Mouse (Mus musculus) bone marrow macrophage, adult 2 months (primary cell): ENCODE results near the gene Cd93.

Experiments
- CTCF ChIP-seq: IDR thresholded peaks from 2 replicates; pipeline ENCODE4 v1.5.1; 2012; ENCODE audit warnings: low read depth, mild to moderate bottlenecking, low read length, moderate library complexity
- POLR2A ChIP-seq: IDR thresholded peaks from 2 replicates; pipeline ENCODE4 v1.6.1; 2012; ENCODE audit warnings: mild to moderate bottlenecking, low read depth, low read length, borderline replicate concordance

DNA sequence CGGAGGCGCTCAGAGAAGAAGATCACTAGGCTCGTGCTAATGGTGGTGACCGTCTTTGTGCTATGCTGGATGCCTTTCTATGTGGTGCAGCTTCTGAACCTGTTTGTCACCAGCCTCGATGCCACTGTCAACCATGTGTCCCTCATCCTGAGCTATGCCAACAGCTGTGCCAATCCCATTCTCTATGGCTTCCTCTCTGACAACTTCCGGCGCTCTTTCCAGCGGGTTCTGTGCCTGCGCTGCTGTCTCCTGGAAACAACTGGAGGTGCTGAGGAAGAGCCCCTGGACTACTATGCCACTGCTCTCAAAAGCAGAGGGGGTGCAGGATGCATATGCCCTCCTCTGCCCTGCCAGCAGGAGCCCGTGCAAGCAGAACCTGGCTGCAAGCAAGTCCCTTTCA is 47.2 kb downstream of the Cd93 start:
- TF ChIP-seq CTCF (no peak), POLR2A (no peak)
